Mouse (Mus musculus) activated CD4-positive, CD25-positive, alpha-beta regulatory T cell, adult 4 months (primary cell): Measurements from ENCODE around the gene Parp8. TPM values are rescaled to one million over a fixed set of nuclear protein-coding genes. Genes with fewer than 3 reads are reported as not detected.

Source experiments
- ATAC-seq: one replicate; pipeline ENCODE4 v1.8.0; 2017
- polyA plus RNA-seq, 2 experiments: library from polyadenylated mRNA; unstranded; fragments of 100-300 nt; shearing (Covaris generic); gene quantifications; one replicate each; pipeline ENCODE4 v1.2.1; 2017

Gene Parp8
- polyA plus RNA-seq, 2 experiments from 2014 or later, result 15.7 to 17.7 TPM

GRCm38 (mm10) chr13:117018676-117019075 is 6.7 kb downstream of the Parp8 start:
- ATAC-seq, result no peak

DNA sequence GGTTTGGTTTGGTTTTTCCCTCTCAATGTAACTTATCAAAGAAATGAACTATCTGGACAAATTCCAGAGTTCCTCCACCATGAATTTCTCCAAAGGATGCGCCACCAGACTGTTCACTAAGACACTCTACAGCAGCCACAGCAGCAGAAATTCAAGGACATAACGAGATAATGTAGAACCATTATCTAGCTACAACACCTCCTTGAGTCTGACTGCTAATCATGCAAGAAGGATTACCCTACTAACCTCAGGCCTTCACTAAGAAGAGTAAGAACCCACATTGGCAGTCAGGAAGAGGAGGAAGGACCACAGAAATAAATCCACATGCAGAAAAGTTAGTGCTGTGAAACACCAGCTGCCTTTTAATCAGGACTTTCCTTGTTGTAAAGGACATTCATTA is 11.8 kb downstream of the Parp8 start:
- no peak for ATAC-seq

- ATAC-seq, result no peak
These were observed 13.3 kb downstream of the Parp8 start for GRCm38 (mm10) chr13:117012031-117012430.

DNA sequence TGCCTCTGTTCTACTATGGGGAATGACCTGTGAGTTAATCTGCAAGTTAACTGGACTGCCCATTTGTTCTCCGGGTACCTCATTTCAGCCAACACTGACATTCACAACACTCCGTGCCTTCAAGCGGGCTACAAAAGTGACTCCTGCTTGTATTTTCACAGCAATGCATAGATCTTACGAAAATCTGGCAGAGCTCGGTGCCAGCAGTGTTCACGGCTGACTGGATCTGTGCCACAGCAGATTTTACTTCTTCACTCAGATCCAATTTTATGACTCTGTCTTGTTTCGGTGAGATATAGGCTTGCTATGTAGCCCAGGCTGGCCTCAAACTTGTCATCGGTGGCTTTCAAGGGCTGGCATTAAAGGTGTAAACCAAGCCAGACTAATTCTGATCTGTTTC is 15.2 kb downstream of the Parp8 start:
- ATAC-seq, result no peak

DNA sequence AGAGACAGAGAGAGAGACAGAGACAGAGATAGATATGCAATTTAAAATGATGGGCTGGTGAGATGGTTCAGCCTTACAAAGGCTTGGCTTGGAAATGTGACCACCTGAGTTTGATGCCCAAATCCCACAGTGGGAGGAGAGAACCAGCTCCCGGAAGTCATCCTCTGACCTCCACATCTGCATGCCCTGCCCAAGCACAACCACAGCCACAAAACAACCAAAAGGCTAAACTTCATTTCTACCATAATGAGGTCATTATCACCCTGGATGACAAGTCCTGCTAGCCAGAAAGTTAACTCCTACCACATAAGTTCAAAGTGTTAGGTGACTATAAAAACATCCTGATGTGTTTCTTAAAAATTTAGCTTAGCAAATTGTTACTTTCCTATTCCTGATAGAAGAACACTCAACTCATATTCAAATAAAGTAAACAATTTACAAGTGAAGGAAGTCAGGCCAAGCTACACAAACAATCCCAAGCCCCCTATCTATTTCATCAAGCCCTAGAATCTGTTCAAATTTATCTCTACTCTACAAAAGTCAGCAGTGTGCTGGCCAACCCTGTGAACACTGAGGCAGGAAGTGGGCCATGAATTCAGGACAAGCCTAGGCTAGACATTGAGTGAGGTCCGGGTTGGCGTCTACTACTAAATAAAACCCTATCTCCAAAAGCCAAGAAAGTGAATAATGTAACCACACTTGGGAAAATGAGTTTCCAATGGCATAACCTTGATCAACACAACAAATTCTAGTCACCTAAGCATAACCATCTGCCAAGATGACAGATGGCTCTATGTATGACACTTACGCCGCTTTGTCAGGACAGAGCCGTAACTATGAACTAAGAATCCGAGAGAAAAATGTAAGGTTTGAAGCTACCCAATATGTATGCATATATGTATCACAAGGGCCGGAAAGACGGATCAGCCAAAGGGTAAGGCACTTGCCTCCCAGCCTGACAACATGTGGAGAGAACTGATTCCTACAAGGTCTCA is 17.0 kb downstream of the Parp8 start:
- ATAC-seq, result no peak

DNA sequence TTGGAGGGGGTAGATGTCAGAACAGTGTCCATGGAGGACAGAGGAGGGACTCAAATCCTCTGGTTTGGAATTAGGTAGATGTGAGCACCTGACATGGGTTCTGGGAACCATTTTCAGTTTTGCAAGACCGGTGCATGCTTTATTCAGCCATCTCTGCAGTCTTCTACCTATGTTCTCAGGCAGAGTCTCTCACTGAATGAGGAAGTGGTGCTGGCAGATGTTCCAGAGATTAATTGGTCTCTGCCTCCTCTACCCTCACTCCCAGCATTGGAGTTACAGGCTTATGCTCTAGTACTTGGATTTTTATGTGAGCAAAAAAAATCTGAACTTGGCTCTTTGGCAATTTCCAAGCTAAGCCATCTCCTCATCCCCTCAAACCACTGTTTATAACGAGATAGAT is 17.8 kb downstream of the Parp8 start:
- no peak for ATAC-seq

DNA sequence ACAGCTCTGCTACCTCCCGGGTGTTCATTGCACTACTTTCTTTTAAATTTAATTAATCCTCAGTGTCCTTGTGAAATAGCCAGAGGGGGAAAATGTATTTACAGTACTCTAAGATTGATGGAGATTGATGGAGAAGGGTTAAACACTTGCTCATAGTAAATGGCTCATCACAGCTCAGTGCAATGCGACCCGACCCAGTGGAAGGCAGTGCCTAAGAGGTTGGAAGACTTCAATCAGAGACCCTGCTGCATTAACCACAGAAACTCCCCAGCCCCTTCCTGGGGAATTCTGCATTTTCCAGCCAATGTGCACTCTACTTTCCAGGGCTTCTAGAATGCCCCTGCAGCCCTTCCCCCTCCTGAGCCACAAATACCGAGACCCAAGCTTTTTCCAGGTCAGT is 18.7 kb downstream of the Parp8 start:
- no peak for ATAC-seq

GRCm38 (mm10) chr13:117000493-117000892 is 24.8 kb downstream of the Parp8 start:
- ATAC-seq, result no peak

- ATAC-seq, result no peak
These were observed 33.8 kb downstream of the Parp8 start for GRCm38 (mm10) chr13:116991560-116991959.

- ATAC-seq, result no peak
These were observed 35.0 kb downstream of the Parp8 start for GRCm38 (mm10) chr13:116990327-116990726.

DNA sequence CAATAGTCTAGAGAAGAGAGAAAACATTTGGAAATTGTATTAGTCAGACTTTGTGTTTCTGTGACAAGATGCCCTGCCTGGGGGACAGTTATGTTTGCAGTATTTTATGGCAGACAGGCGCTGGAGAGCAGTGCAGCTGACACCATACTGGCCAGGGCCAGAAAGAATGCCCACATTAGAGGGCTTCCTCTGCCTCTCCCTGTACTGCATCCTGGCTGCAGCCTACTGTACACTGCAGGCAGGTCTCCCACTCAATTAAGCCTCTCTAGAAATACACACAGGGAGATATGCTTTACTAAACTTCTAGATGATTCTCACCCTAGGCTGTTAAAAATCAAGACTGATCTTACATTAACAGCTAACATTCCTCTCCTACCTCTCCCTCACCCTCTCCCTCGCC is 36.6 kb downstream of the Parp8 start:
- no peak for ATAC-seq

GRCm38 (mm10) chr13:116988208-116988607 is 37.1 kb downstream of the Parp8 start:
- no peak for ATAC-seq

DNA sequence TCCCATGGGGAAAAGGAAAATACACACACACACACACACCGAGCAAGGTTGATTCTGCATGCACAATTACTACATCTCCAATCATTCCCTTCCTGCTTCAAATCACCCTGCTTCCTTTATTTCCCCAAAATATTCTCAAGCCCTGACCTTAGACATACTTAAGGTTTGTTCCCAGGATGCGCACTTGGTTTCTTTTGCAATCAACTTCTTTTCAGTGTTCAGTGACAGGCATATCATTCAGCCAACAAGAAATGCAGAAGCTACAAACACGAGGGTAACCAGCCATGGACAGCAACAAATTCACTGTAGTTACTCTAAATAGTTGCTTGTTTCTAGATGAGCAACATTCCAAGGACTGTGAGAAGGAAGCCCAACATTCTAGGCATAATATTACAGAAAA is 38.1 kb downstream of the Parp8 start:
- no peak for ATAC-seq

GRCm38 (mm10) chr13:116986658-116987057 is 38.7 kb downstream of the Parp8 start:
- ATAC-seq, result no peak

- ATAC-seq, result no peak
These were observed 51.1 kb downstream of the Parp8 start for GRCm38 (mm10) chr13:116974081-116974860.

DNA sequence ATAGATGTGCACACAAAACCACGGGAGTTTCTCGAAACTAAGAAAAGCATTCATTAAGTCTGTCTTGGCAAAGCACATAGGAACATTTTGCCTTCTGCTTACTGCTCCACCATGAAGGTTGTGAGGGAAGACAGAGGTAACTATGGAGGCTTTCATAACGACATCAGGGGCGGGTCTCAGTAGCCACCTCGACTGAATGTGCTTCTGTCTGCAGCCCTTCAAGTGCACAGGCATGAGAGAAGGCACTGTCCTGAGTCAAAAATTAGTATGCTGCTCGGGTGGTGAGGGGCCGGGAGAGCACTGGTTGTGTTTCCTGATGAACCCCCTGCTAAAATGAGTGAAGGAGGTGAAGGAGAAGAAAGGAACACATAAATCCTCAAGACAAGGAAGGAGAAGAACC is 51.8 kb downstream of the Parp8 start:
- ATAC-seq, result no peak

- ATAC-seq, result peak; percentile 26
These were observed 53.2 kb downstream of the Parp8 start for GRCm38 (mm10) chr13:116972036-116972611.

GRCm38 (mm10) chr13:116970706-116971428 is 54.5 kb downstream of the Parp8 start:
- ATAC-seq, result no peak

DNA sequence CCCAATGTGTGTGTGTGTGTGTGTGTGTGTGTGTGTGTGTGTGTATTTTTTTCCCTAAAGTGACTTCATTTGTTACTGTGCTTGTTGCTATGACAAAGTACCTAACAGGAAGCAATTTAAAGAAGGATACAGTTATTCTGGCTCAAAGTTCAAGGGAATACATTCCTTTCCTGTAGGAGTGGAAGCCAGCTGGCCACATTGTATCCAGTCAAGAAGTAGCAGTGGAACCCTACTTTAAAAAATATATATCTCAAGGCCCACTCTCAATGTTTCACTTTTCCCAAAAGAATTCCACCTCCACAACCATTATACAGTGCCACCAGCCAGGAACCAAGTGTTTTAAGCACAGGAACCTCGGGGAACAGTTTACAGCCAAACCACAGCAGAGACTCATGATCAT is 55.7 kb downstream of the Parp8 start:
- no peak for ATAC-seq

GRCm38 (mm10) chr13:116968906-116969305 is 56.4 kb downstream of the Parp8 start:
- ATAC-seq, result no peak

GRCm38 (mm10) chr13:116967459-116967858 is 57.9 kb downstream of the Parp8 start:
- peak; percentile 56 for ATAC-seq
